8 mouse cellular contexts compared by ENCODE assay signal in the genomic region with DNA sequence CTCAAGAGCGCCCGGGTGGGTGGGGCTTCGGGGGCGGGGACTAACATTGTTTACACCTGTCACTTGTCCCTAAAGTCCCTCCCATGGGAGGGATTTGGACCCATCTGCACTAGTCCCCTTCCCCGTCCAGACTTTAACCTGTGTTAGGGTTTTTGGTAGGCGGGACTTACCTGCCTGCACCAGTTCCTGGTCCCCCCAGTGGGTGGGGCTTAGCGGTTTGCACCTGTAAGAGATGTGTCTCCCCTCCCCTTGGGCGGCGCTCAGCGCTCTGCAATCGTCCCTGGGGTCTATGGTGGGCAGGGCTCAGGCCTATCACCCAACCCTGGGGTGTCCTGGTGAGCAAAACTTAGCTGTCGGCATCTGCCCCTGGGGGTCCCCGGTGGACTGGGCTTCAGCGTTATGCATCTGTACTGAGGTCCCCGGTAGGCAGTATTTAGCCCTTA. TPM values are rescaled to one million over a fixed set of nuclear protein-coding genes. Genes with fewer than 3 reads are reported as not detected.
DNase-seq lines count a peak whose midpoint lies in the region; ATAC-seq and TF ChIP-seq lines count a peak whose summit lies in the region.

No protein-coding gene starts in this region.

- ATAC-seq in liver, embryonic 16.5 days (ENCODE audit: low read depth), result peak; percentile 37
- ATAC-seq in stomach, postnatal 0 days (ENCODE audit: low FRiP score, low TSS enrichment), result peak; percentile 53; the same call in 1 of the 2 replicates

- no peak for TF ChIP-seq EP300 in stomach, postnatal 0 days (optimal IDR thresholded peaks at IDR 0.05)

- H3K36me3 ChIP-seq in liver, embryonic 16.5 days (ENCODE audit: control insufficient read depth, insufficient read depth), result no peaks in the 10 kb centered on the region
- H3K36me3 ChIP-seq in stomach, postnatal 0 days (ENCODE audit: control insufficient read depth, insufficient read depth, low read length), result no peaks in the 10 kb centered on the region

- DNase-seq in retina, postnatal 1 day, result peak; percentile 40
- DNase-seq in retina, embryonic 14.5 days (ENCODE audit: low spot score), result no peak
- DNase-seq in c-Kit-positive CD71-positive TER-119-negative erythroid progenitor cells, embryonic 14.5 days (ENCODE audit: low read depth), result peak; percentile 25
- peak; percentile 68 for DNase-seq in induced T-regulatory cell, adult 2 months (ENCODE audit: low read depth)
- peak; percentile 83 for DNase-seq in stomach, postnatal 0 days (ENCODE audit: low spot score)
- DNase-seq in ovary, adult 18-20 months (ENCODE audit: low spot score), result no peak
- DNase-seq in urinary bladder, postnatal 25 days (ENCODE audit: low spot score), result no peak

- peak overlapping the region; percentile 78 for H3K4me2 ChIP-seq in liver, embryonic 16.5 days (ENCODE audit: low read depth, low read length)
- H3K4me2 ChIP-seq in stomach, postnatal 0 days (replicated peaks; ENCODE audit: low read depth), result peak overlapping the region; percentile 95

- 2% methylated on average over 15 of the region's 15 CpGs for WGBS in liver, embryonic 16.5 days (ENCODE audit: insufficient replicate concordance)
- WGBS in stomach, postnatal 0 days, result 1% methylated on average over 15 of the region's 15 CpGs

- peaks cover 8% of the 10 kb centered on the region for H3K27me3 ChIP-seq in liver, embryonic 16.5 days (ENCODE audit: control insufficient read depth, insufficient read depth, low read depth, low read length)
- no peaks in the 10 kb centered on the region for H3K27me3 ChIP-seq in stomach, postnatal 0 days (ENCODE audit: control insufficient read depth, insufficient read depth, low read length)

- no peaks in the 10 kb centered on the region for H3K9me3 ChIP-seq in liver, embryonic 16.5 days (replicated peaks; ENCODE audit: control insufficient read depth, low read length)
- no peaks in the 10 kb centered on the region for H3K9me3 ChIP-seq in stomach, postnatal 0 days (ENCODE audit: control insufficient read depth, low read length)

- H3K27ac ChIP-seq in liver, embryonic 16.5 days (ENCODE audit: low read length), result peak overlapping the region; percentile 40
- H3K27ac ChIP-seq in stomach, postnatal 0 days (replicated peaks), result peak overlapping the region; percentile 81

- TF ChIP-seq CTCF in stomach, postnatal 0 days (IDR thresholded peaks at IDR 0.05; ENCODE audit: low read depth), result no peak

- H3K4me3 ChIP-seq in liver, embryonic 16.5 days (ENCODE audit: low read depth, low read length), result peak overlapping the region; percentile 69
- peak overlapping the region; percentile 91 for H3K4me3 ChIP-seq in stomach, postnatal 0 days (ENCODE audit: low read depth, low read length)

- H3K9ac ChIP-seq in liver, embryonic 16.5 days (ENCODE audit: low read depth, low read length), result peak overlapping the region; percentile 70
- H3K9ac ChIP-seq in stomach, postnatal 0 days (ENCODE audit: low read length), result peak overlapping the region; percentile 74

- H3K4me1 ChIP-seq in liver, embryonic 16.5 days (ENCODE audit: control insufficient read depth, low read depth, low read length), result peaks cover 38% of the 10 kb centered on the region
- peaks cover 5% of the 10 kb centered on the region; the same call in 1 of the 2 replicates for H3K4me1 ChIP-seq in stomach, postnatal 0 days (replicated peaks; ENCODE audit: control insufficient read depth, insufficient read depth)

RNA-seq across cellular contexts. Expression of gene Lmnb2, which starts 0.7 kb away (rescaled TPM):
- polyA plus RNA-seq in liver, embryonic 16.5 days (2015; fragmentation: Nextera tagmentation; extraction: Ambion mirVana), result 10.3 TPM in 2 replicates
- 12.0 and 12.4 TPM in 2 replicates for polyA plus RNA-seq in stomach, postnatal 0 days (2015; fragmentation: Nextera tagmentation; extraction: Ambion mirVana)

RNA-seq across cellular contexts. Expression of gene Gadd45b, which starts 12.5 kb away (rescaled TPM):
- polyA plus RNA-seq in liver, embryonic 16.5 days (2015; fragmentation: Nextera tagmentation; extraction: Ambion mirVana), result 4.0 and 5.0 TPM in 2 replicates
- polyA plus RNA-seq in stomach, postnatal 0 days (2015; fragmentation: Nextera tagmentation; extraction: Ambion mirVana), result 59.5 and 62.2 TPM in 2 replicates

RNA-seq across cellular contexts. Expression of gene Timm13, which starts 16.6 kb away (rescaled TPM):
- 151 and 160 TPM in 2 replicates for polyA plus RNA-seq in liver, embryonic 16.5 days (2015; fragmentation: Nextera tagmentation; extraction: Ambion mirVana)
- 292 and 304 TPM in 2 replicates for polyA plus RNA-seq in stomach, postnatal 0 days (2015; fragmentation: Nextera tagmentation; extraction: Ambion mirVana)

RNA-seq across cellular contexts. Expression of gene Tmprss9, which starts 45.7 kb away (rescaled TPM):
- polyA plus RNA-seq in liver, embryonic 16.5 days (2015; fragmentation: Nextera tagmentation; extraction: Ambion mirVana), result 0.04 TPM in 1 of 2 replicates, not detected in the other
- 2.0 and 2.2 TPM in 2 replicates for polyA plus RNA-seq in stomach, postnatal 0 days (2015; fragmentation: Nextera tagmentation; extraction: Ambion mirVana)

Comparison
In these comparisons a context has a peak if more than half of its experiments do, and no peak if none do; other contexts are left out.
1. DNase-seq: peak in retina, postnatal 1 day (single experiment), c-Kit-positive CD71-positive TER-119-negative erythroid progenitor cells, embryonic 14.5 days (single experiment), induced T-regulatory cell, adult 2 months (single experiment) and stomach, postnatal 0 days (single experiment); none in retina, embryonic 14.5 days (single experiment), ovary, adult 18-20 months (single experiment) and urinary bladder, postnatal 25 days (single experiment).
2. RNA of gene Gadd45b, which starts 12.5 kb away (polyA plus RNA-seq): 59.5 to 62.2 TPM in stomach, postnatal 0 days; 4.0 to 5.0 TPM in liver, embryonic 16.5 days; every median in the first group is over 10 times any median in the second.